Comparison of ENCODE assay signal across 26 mouse cellular contexts in genomic region chr2:125794166-125794565, GRCm38 (mm10). TPM values are rescaled to one million over a fixed set of nuclear protein-coding genes. Genes with fewer than 3 reads are reported as not detected.
DNase-seq lines count a peak whose midpoint lies in the region; ATAC-seq and TF ChIP-seq lines count a peak whose summit lies in the region.
"Had no signal": no experiment of that assay in that cellular context is flagged by ENCODE, and none has a peak within 500 bp of the region (broad histone marks: within the 10 kb centered on the region; RNA-seq: fewer than 3 reads in every experiment).

No protein-coding gene starts in this region.

- intact Hi-C loops in left cerebral cortex, postnatal 36 days (cut with DNase I): no loop called here

- no peak overlapping the region for H3K4me2 ChIP-seq in kidney, embryonic 14.5 days (replicated peaks; ENCODE audit: low read depth, low read length)
- no peak overlapping the region for H3K4me2 ChIP-seq in midbrain, postnatal 0 days (ENCODE audit: low read depth, low read length, poor library complexity, severe bottlenecking)
- H3K4me2 ChIP-seq: embryonic facial prominence, embryonic 12.5 days; embryonic facial prominence, embryonic 15.5 days; heart, embryonic 11.5 days; hindbrain, embryonic 13.5 days had no signal

- no peaks in the 10 kb centered on the region for H3K9me3 ChIP-seq in kidney, embryonic 14.5 days (ENCODE audit: control insufficient read depth, low read length)
- H3K9me3 ChIP-seq in midbrain, postnatal 0 days (ENCODE audit: low read length): no peaks in the 10 kb centered on the region
- H3K9me3 ChIP-seq: embryonic facial prominence, embryonic 12.5 days; embryonic facial prominence, embryonic 15.5 days; hindbrain, embryonic 10.5 days; hindbrain, embryonic 13.5 days had no signal

- no peak overlapping the region for H3K4me3 ChIP-seq in kidney, embryonic 14.5 days (ENCODE audit: low read length)
- no peak overlapping the region for H3K4me3 ChIP-seq in midbrain, postnatal 0 days (ENCODE audit: low read depth, low read length)
- H3K4me3 ChIP-seq: embryonic facial prominence, embryonic 12.5 days; embryonic facial prominence, embryonic 15.5 days; gastrocnemius, adult 2 months; hindbrain, embryonic 10.5 days; hindbrain, embryonic 13.5 days had no signal

- DNase-seq in kidney, adult 11 months: peak; percentile 11
- no peak for DNase-seq in kidney, adult 18-20 months
- DNase-seq in kidney, postnatal 25 days: no peak
- peak; percentile 34 for DNase-seq in MN1 (ENCODE audit: low spot score)
- DNase-seq in left cerebral cortex, postnatal 36 days (ENCODE audit: low spot score in 2 of 2): no peak
- no peak for DNase-seq in midbrain, postnatal 0 days (ENCODE audit: low spot score)
- DNase-seq: adrenal gland, adult 8-10 months; adrenal gland, postnatal 25 days; cerebellum, adult 11-12 months; cerebellum, adult 8-10 months; cerebellum, postnatal 10 days; cerebellum, postnatal 36 days; forebrain, postnatal 0 days; gastrocnemius, adult 2 months; gastrocnemius, postnatal 14 days; heart, postnatal 36 days had no signal

- H3K36me3 ChIP-seq in kidney, embryonic 14.5 days (ENCODE audit: control insufficient read depth, insufficient read depth, low read length): no peaks in the 10 kb centered on the region
- H3K36me3 ChIP-seq in midbrain, postnatal 0 days (ENCODE audit: insufficient read depth, low read length): no peaks in the 10 kb centered on the region
- H3K36me3 ChIP-seq: embryonic facial prominence, embryonic 12.5 days; embryonic facial prominence, embryonic 15.5 days; hindbrain, embryonic 10.5 days; hindbrain, embryonic 13.5 days had no signal

- WGBS in kidney, embryonic 14.5 days: 39% methylated on average over 2 of the region's 2 CpGs
- WGBS in midbrain, postnatal 0 days: 92% methylated on average over 2 of the region's 2 CpGs

- peaks cover 5% of the 10 kb centered on the region; the same call in 1 of the 2 replicates for H3K4me1 ChIP-seq in kidney, embryonic 14.5 days (ENCODE audit: control insufficient read depth, insufficient read depth, low read length)
- no peaks in the 10 kb centered on the region for H3K4me1 ChIP-seq in midbrain, postnatal 0 days (ENCODE audit: insufficient read depth, low read length)
- H3K4me1 ChIP-seq: embryonic facial prominence, embryonic 12.5 days; embryonic facial prominence, embryonic 15.5 days; hindbrain, embryonic 13.5 days had no signal

- no peak overlapping the region for H3K9ac ChIP-seq in kidney, embryonic 14.5 days (ENCODE audit: low read depth, low read length)
- H3K9ac ChIP-seq in midbrain, postnatal 0 days (replicated peaks; ENCODE audit: low read length, poor library complexity, severe bottlenecking): no peak overlapping the region
- H3K9ac ChIP-seq: embryonic facial prominence, embryonic 12.5 days; embryonic facial prominence, embryonic 15.5 days; forebrain, postnatal 0 days; hindbrain, embryonic 13.5 days had no signal

- H3K27ac ChIP-seq in kidney, embryonic 14.5 days (ENCODE audit: low read depth, low read length): no peak overlapping the region
- H3K27ac ChIP-seq in midbrain, postnatal 0 days (ENCODE audit: low read depth, low read length): no peak overlapping the region
- H3K27ac ChIP-seq: embryonic facial prominence, embryonic 12.5 days; embryonic facial prominence, embryonic 15.5 days; gastrocnemius, adult 2 months; hindbrain, embryonic 10.5 days; hindbrain, embryonic 13.5 days had no signal

- no peaks in the 10 kb centered on the region for H3K27me3 ChIP-seq in kidney, embryonic 14.5 days (ENCODE audit: control insufficient read depth, insufficient read depth, low read length)
- H3K27me3 ChIP-seq in midbrain, postnatal 0 days (ENCODE audit: insufficient read depth, low read length): no peaks in the 10 kb centered on the region
- H3K27me3 ChIP-seq: embryonic facial prominence, embryonic 12.5 days; embryonic facial prominence, embryonic 15.5 days; hindbrain, embryonic 13.5 days had no signal

- peak; percentile 16; the same call in 1 of the 2 replicates for ATAC-seq in kidney, embryonic 14.5 days (ENCODE audit: low FRiP score, low TSS enrichment)
- ATAC-seq in midbrain, postnatal 0 days (ENCODE audit: low FRiP score): no peak
- ATAC-seq: activated CD4-positive, CD25-positive, alpha-beta regulatory T cell, adult 4 months; CD4-positive, CD25-positive, alpha-beta regulatory T cell, adult 4 months; forebrain, embryonic 14.5 days; forebrain, postnatal 0 days; hindbrain, embryonic 16.5 days had no signal

- TF ChIP-seq CTCF in midbrain, postnatal 0 days (IDR thresholded peaks at IDR 0.05): no peak

RNA-seq across cellular contexts. Expression of gene Secisbp2l, which starts 11.5 kb away (rescaled TPM):
- 15.7 and 26.7 TPM in 2 replicates for polyA plus RNA-seq in kidney, embryonic 14.5 days (2014; fragmentation: Nextera tagmentation; extraction: Ambion mirVana)
- 100 to 1,000 TPM; 103 to 107 TPM for total RNA-seq in left cerebral cortex, postnatal 36 days (2021)
- 55.4 and 57.9 TPM in 2 replicates for total RNA-seq in midbrain, postnatal 0 days (2014; rRNA removed)
- 26.5 and 29.2 TPM in 2 replicates for polyA plus RNA-seq in midbrain, postnatal 0 days (2015; fragmentation: Nextera tagmentation; extraction: Ambion mirVana)

Comparison
In these comparisons a context has a peak if more than half of its experiments do, and no peak if none do; other contexts are left out.
1. DNase-seq: peak in kidney, adult 11 months (single experiment) and MN1 (single experiment); none in kidney, adult 18-20 months (single experiment), kidney, postnatal 25 days (0 of 2), left cerebral cortex, postnatal 36 days (0 of 2) and midbrain, postnatal 0 days (single experiment).